Mouse (Mus musculus): Measurements from ENCODE around the gene Crat. TPM values are rescaled to one million over a fixed set of nuclear protein-coding genes. Genes with fewer than 3 reads are reported as not detected.

Crat gene
- total RNA-seq, 2 experiments from 2014 or later = 11.2 to 24.3 TPM

DNA sequence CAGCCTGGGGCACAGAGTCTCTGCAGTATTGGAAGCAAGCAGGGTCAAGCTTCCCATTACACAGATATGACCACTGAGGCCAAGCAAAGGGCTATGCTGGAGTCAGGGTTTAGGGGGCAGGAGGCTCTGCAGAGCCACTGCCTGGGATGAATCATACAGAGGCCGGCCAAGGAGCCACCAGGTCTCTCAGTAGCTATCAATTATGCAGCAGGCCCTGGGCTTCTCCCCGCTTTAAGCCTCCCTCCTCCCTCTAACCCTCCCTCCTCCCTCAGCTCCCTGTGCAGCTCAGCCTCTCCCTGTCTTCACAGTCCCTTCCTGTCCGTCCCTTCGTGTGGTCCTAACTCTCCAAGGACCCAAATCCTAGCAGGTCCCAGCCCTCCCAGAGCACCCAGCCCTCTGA is 59.3 kb downstream of the Crat start:
- ATAC-seq (replicated peaks; ENCODE audit: low FRiP score, low TSS enrichment, poor library complexity, severe bottlenecking) = no peak

- ATAC-seq (replicated peaks; ENCODE audit: low FRiP score, low TSS enrichment, poor library complexity, severe bottlenecking) = no peak
These were observed 59.8 kb downstream of the Crat start for GRCm38 (mm10) chr2:30355861-30356260.

DNA sequence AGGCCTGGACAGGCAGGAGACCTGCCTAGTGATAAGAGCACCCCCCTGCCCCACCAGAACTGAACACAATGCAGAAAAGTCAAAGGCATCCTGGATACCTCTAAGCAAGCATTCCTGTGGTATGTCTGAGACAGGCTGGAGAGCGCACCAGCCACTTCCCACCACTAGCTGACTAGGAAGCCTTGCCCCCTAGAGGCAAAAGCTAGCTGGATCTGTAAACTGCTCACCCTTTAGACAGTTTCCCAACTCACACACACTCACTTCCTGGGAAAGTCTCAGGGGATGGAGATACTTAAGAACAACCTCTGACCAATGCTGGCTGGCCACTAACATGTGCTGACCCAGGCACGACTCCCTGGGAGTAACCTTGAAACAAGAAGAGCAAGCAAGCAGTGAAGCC is 64.5 kb downstream of the Crat start:
- no peak for ATAC-seq (replicated peaks; ENCODE audit: low FRiP score, low TSS enrichment, poor library complexity, severe bottlenecking)

Other genes with a start within 250 kb of the Crat start
- gene Endog, start 244.3 kb downstream of the Crat start, total RNA-seq (2014; fragmentation: Nextera tagmentation) = 20.8 and 22.3 TPM in 2 replicates
- 1.3 and 6.3 TPM in 2 replicates for gene Endog, start 244.3 kb downstream of the Crat start, total RNA-seq (2017)
- 43.4 and 53.4 TPM in 2 replicates for gene Spout1, start 237.4 kb downstream of the Crat start, total RNA-seq (2014; fragmentation: Nextera tagmentation)
- gene Spout1, start 237.4 kb downstream of the Crat start, total RNA-seq (2017) = 34.2 and 39.7 TPM in 2 replicates
- gene Kyat1, start 210.0 kb downstream of the Crat start, total RNA-seq (2014; fragmentation: Nextera tagmentation) = 16.1 and 17.2 TPM in 2 replicates
- 15.9 and 19.4 TPM in 2 replicates for gene Kyat1, start 210.0 kb downstream of the Crat start, total RNA-seq (2017)
- gene Lrrc8a, start 178.1 kb downstream of the Crat start, total RNA-seq (2014; fragmentation: Nextera tagmentation) = 14.4 and 14.9 TPM in 2 replicates
- 8.3 and 10.7 TPM in 2 replicates for gene Lrrc8a, start 178.1 kb downstream of the Crat start, total RNA-seq (2017)
- 2.2 TPM in 1 of 2 replicates, not detected in the other for gene Gm28035, start 175.2 kb downstream of the Crat start, total RNA-seq (2014; fragmentation: Nextera tagmentation)
- gene Gm28035, start 175.2 kb downstream of the Crat start, total RNA-seq (2017) = 0.09 TPM in 1 of 2 replicates, not detected in the other
- not detected in 2 replicates for gene Phyhd1, start 149.6 kb downstream of the Crat start, total RNA-seq (2014; fragmentation: Nextera tagmentation)
- not detected in 2 replicates for gene Phyhd1, start 149.6 kb downstream of the Crat start, total RNA-seq (2017)
- 1.8 and 15.1 TPM in 2 replicates for gene Gm28038, start 134.8 kb downstream of the Crat start, total RNA-seq (2014; fragmentation: Nextera tagmentation)
- gene Gm28038, start 134.8 kb downstream of the Crat start, total RNA-seq (2017) = not detected in 2 replicates
- 8.7 and 10.5 TPM in 2 replicates for gene Dolk, start 129.5 kb downstream of the Crat start, total RNA-seq (2014; fragmentation: Nextera tagmentation)
- gene Dolk, start 129.5 kb downstream of the Crat start, total RNA-seq (2017) = 11.1 and 11.2 TPM in 2 replicates
- 59.3 and 66.6 TPM in 2 replicates for gene Nup188, start 129.4 kb downstream of the Crat start, total RNA-seq (2014; fragmentation: Nextera tagmentation)
- 25.8 and 29.8 TPM in 2 replicates for gene Nup188, start 129.4 kb downstream of the Crat start, total RNA-seq (2017)
- gene Sh3glb2, start 56.5 kb downstream of the Crat start, total RNA-seq (2014; fragmentation: Nextera tagmentation) = 47.0 and 48.4 TPM in 2 replicates
- 25.7 and 28.5 TPM in 2 replicates for gene Sh3glb2, start 56.5 kb downstream of the Crat start, total RNA-seq (2017)
- gene Miga2, start 51.6 kb downstream of the Crat start, total RNA-seq (2014; fragmentation: Nextera tagmentation) = 17.8 and 35.0 TPM in 2 replicates
- gene Miga2, start 51.6 kb downstream of the Crat start, total RNA-seq (2017) = 8.0 and 11.4 TPM in 2 replicates
- 24.0 and 29.0 TPM in 2 replicates for gene Dolpp1, start 23.6 kb downstream of the Crat start, total RNA-seq (2014; fragmentation: Nextera tagmentation)
- 16.3 and 19.7 TPM in 2 replicates for gene Dolpp1, start 23.6 kb downstream of the Crat start, total RNA-seq (2017)
- 228 and 237 TPM in 2 replicates for gene Ptpa, start 226 bp upstream of the Crat start, total RNA-seq (2014; fragmentation: Nextera tagmentation)
- gene Ptpa, start 226 bp upstream of the Crat start, total RNA-seq (2017) = 74.1 and 93.5 TPM in 2 replicates
- not detected in 2 replicates for gene Ier5l, start 58.4 kb upstream of the Crat start, total RNA-seq (2014; fragmentation: Nextera tagmentation)
- gene Ier5l, start 58.4 kb upstream of the Crat start, total RNA-seq (2017) = 0.56 TPM in 1 of 2 replicates, not detected in the other
- 2.7 TPM in 1 of 2 replicates, not detected in the other for gene Cstad, start 179.2 kb upstream of the Crat start, total RNA-seq (2014; fragmentation: Nextera tagmentation)
- gene Cstad, start 179.2 kb upstream of the Crat start, total RNA-seq (2017) = 1.0 TPM in 1 of 2 replicates, not detected in the other

Data from megakaryocyte-erythroid progenitor cell, adult 5-6 weeks (primary cell).